Mouse (Mus musculus): ENCODE measurements around the gene Pomgnt1.

Gene Pomgnt1

DNA sequence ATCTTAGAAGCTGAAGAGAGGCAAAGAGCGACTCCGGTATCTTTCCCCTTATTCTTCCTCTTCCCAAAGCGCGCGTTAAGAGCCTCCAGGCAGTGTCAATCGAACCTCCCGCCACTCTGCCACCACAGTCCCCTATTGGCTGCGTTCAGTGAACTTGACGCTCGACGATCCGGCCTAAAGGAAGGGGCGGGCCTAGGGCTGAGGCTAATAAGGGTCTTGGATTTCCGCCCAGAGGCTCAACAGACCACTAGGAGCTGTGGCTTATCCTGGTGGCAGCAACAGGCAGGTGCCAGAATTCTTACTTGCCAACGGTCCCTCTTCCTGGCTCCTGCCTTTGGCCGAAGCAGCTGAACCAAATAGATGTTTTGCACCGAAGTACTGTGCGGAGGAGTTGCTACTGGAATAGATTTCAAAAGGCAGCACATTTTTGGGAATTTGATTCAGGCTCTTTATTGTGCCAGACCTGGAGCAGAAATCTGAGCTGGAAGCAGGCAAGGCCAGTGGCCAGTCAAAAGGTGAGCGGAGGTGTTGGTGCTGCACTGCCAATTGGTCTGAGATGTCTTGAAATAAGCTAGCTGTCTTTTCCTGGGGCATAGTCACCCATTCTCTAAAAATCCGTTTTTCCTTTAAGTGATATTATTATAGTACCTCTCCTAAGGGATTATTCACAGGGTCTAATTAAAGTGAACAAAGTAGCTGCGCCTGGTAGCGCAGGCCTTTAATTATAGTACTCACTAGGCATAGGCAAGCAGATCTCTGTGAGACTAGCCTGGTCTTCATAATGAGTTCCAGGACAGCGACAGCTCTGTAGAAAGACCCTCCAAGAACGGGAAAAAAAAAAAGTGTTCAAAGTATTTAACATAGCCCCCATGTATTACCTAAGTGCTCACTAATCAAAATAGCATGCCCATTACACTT, at the start of gene Pomgnt1, which contains the start of gene Rad54l:
TSS of gene Pomgnt1 (plus strand) at position 239 of the 918 bp plus-strand sequence.
TSS of gene Rad54l (minus strand) at position 89 of the 918 bp plus-strand sequence.
- in situ Hi-C loops (cut with MboI, MseI) = no loop called here

DNA sequence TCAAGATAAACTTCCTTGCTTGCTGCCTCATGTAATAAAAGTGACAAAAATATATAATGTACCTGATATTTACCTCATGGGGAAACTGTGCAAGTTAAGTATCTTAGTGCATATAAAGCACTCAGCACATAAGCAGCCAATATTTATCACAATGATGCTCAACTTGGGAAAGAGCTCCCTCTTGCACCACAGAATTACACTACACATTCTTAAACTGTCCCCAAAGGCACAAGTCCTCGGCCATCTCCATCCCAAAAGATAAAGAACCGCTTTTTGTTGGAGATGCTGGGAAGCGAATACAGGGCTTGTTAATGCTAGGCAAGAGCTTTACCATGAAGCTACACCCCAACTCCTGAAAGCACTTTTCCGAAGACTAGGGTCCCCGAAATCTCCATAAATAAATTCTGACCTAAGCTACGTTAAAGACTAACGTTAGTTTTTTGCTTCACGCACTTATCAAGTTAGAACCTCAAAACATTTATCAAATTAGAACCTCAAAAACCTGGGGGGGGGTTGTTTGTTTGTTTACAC, 49.4 kb upstream of the Pomgnt1 start:
- in situ Hi-C loops (cut with MboI, MseI) = no loop called here

- in situ Hi-C loops (cut with MboI, MseI) = loop anchor here (25.0 kb wide), 1 partner anchor 1762 kb away; the partner anchor contains the start of gene Slc6a9
Observed at GRCm38 (mm10) chr4:116074861-116075620, 48.6 kb upstream of the Pomgnt1 start, which contains the start of the genes Uqcrh and Lrrc41. Gene Uqcrh (minus strand): TSS chr4:116075071. Gene Lrrc41 (plus strand): TSS chr4:116075269.

- in situ Hi-C loops (cut with MboI, MseI) = loop anchor here (25.0 kb wide), 1 partner anchor 1762 kb away; the partner anchor contains the start of gene Slc6a9
Observed at GRCm38 (mm10) chr4:116075631-116076368, 47.8 kb upstream of the Pomgnt1 start.

- in situ Hi-C loops (cut with MboI, MseI) = loop anchor here (25.0 kb wide), 1 partner anchor 1761 kb away; the partner anchor contains the start of gene Slc6a9
Observed at GRCm38 (mm10) chr4:116076369-116077231, 47.0 kb upstream of the Pomgnt1 start.

GRCm38 (mm10) chr4:116077240-116078095, 46.2 kb upstream of the Pomgnt1 start:
- in situ Hi-C loops (cut with MboI, MseI) = loop anchor here (25.0 kb wide), 1 partner anchor 1760 kb away; the partner anchor contains the start of gene Slc6a9

- in situ Hi-C loops (cut with MboI, MseI) = loop anchor here (10.0 to 25.0 kb wide), 2 partner anchors 1546 to 1749 kb away; partner anchors contain the start of gene Slc6a9
Observed at GRCm38 (mm10) chr4:116088510-116089249, 35.0 kb upstream of the Pomgnt1 start.

DNA sequence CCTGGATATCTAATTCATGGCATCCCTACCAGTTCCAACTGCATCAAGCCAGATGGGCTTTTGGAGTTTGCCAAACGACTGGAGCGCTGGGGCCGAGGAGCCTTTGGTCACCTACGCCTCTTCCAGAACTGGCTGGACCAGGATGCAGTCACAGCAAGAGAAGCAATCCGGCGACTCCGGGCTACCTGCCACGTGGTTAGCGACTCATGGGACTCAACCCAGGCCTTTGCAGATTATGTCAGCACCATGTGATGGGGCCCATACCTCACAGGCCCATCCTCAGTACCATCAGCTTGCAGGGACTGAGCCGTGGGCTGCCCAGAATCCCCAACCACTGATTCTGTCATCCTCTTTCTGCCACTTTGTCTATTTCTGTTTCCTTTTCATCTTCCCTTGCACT, 27.3 kb upstream of the Pomgnt1 start:
- in situ Hi-C loops (cut with MboI, MseI) = loop anchor here (25.0 kb wide), 1 partner anchor 1741 kb away; the partner anchor contains the start of gene Slc6a9

GRCm38 (mm10) chr4:116097211-116097610, 26.4 kb upstream of the Pomgnt1 start:
- in situ Hi-C loops (cut with MboI, MseI) = loop anchor here (25.0 kb wide), 1 partner anchor 1740 kb away; the partner anchor contains the start of gene Slc6a9

DNA sequence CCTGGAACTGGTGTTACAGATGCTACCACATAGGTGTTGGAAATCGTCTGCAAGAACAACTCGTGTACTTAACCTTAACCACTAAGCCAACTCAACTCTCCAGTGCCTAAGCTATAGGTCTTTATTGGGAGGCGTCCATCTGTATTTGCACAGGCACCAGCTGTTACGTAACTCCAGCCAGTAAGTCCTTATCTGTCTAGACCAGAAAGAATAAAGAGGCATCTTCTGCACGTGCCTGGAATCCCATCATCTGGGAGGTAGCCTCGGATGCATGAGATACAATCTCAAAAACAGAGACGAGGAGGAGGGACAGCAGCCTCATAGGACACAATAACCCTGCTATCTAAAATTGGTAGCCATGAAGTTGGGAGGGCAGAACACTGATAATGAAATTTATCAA, 22.7 kb upstream of the Pomgnt1 start:
- in situ Hi-C loops (cut with MboI, MseI) = no loop called here

GRCm38 (mm10) chr4:116105278-116105677, 18.4 kb upstream of the Pomgnt1 start:
- in situ Hi-C loops (cut with MboI, MseI) = no loop called here

GRCm38 (mm10) chr4:116110695-116111094, 12.9 kb upstream of the Pomgnt1 start:
- in situ Hi-C loops (cut with MboI, MseI) = no loop called here

- in situ Hi-C loops (cut with MboI, MseI) = no loop called here
Observed at GRCm38 (mm10) chr4:116111486-116111885, 12.2 kb upstream of the Pomgnt1 start.

GRCm38 (mm10) chr4:116122762-116123161, 878 bp upstream of the Pomgnt1 start:
- in situ Hi-C loops (cut with MboI, MseI) = no loop called here

DNA sequence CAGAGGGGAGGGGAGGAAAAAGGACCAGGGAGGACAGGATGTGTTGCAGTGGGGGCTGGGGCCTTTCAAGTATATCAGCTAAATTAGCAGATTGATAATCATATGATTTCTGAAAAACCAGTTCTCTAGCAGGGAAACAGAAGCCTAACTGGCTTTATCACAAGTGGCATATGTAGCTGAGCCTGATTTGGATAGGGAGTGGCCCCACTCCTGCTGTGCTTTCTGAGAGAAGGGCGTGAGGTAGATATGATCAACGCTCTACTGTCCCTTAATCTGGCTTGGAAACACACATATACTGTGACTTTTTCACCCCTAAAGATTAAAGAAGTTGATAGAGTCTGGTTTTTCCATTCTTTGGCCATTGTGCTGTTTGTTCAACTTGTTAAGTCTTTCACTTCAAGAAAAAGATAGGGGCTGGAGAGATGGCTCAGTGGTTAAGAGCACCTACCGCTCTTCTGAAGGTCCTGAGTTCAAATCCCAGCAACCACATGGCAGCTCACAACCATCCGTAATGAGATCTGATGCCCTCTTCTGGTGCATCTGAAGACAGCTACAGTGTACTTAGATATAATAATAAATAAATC, 2.3 kb downstream of the Pomgnt1 start:
- in situ Hi-C loops (cut with MboI, MseI) = no loop called here

GRCm38 (mm10) chr4:116127956-116128355, 4.3 kb downstream of the Pomgnt1 start:
- in situ Hi-C loops (cut with MboI, MseI) = no loop called here

GRCm38 (mm10) chr4:116133126-116133525, 9.5 kb downstream of the Pomgnt1 start:
- in situ Hi-C loops (cut with MboI, MseI) = no loop called here

DNA sequence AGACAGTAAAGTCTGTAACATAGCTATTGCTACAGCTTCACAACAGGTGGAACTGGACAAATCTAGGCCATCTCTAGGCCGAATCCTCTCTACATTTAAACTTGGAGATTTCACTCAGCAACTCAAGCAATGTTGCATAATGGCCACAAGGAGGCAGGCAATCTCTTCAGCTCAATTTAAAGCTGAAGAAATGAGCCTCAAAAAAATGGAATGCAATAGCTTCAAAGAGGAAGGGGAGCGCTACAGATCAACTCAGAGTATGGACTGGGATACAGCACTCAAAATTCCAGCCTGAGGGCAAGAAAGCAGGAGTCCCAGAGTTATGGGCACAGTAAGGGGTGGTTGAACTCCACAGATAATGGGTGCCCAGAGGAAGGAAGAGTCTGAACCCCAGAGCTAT, 11.3 kb downstream of the Pomgnt1 start:
- in situ Hi-C loops (cut with MboI, MseI) = no loop called here
